Mouse (Mus musculus): ENCODE results near the gene Ttl. TPM values are rescaled to one million over a fixed set of nuclear protein-coding genes. Genes with fewer than 3 reads are reported as not detected.

The Ttl gene
- polyA plus RNA-seq, 2 experiments: 16.9 to 20.2 TPM

- H3K27me3 ChIP-seq (ENCODE audit: control insufficient read depth, insufficient read depth, low read length): no peaks in the 10 kb centered on the region
- H3K36me3 ChIP-seq (ENCODE audit: control insufficient read depth, insufficient read depth, low read length): no peaks in the 10 kb centered on the region
- no peak overlapping the region for H3K4me2 ChIP-seq (replicated peaks; ENCODE audit: low read depth, low read length, severe bottlenecking)
- ATAC-seq (ENCODE audit: low FRiP score, low read depth) (no peak), DNase-seq (ENCODE audit: low spot score) (no peak)
- H3K4me3 ChIP-seq (replicated peaks; ENCODE audit: low read length): no peak overlapping the region
- 58% methylated on average over 4 of the region's 4 CpGs for WGBS
- TF ChIP-seq POLR2A (IDR thresholded peaks at IDR 0.05; ENCODE audit: borderline replicate concordance, extremely low read depth, insufficient read depth, insufficient read length): no peak
- peaks cover 5% of the 10 kb centered on the region; the same call in 1 of the 2 replicates for H3K9me3 ChIP-seq (ENCODE audit: control insufficient read depth, low read length)
- H3K27ac ChIP-seq (replicated peaks; ENCODE audit: low read depth, low read length): no peak overlapping the region
- no peaks in the 10 kb centered on the region for H3K4me1 ChIP-seq (ENCODE audit: control insufficient read depth, insufficient read depth, low read length)
- no peak overlapping the region for H3K9ac ChIP-seq (ENCODE audit: low read depth, low read length, severe bottlenecking)
These were observed 13.2 kb upstream of the Ttl start for GRCm38 (mm10) chr2:129052451-129052983.

GRCm38 (mm10) chr2:129055741-129056140 lies 10.0 kb upstream of the Ttl start:
- Histone ChIP-seq H3K4me3 (replicated peaks; ENCODE audit: low read length) (no peak overlapping the region), H3K27me3 (ENCODE audit: control insufficient read depth, insufficient read depth, low read length) (no peaks in the 10 kb centered on the region), H3K36me3 (ENCODE audit: control insufficient read depth, insufficient read depth, low read length) (no peaks in the 10 kb centered on the region), H3K4me2 (replicated peaks; ENCODE audit: low read depth, low read length, severe bottlenecking) (no peak overlapping the region), H3K9ac (ENCODE audit: low read depth, low read length, severe bottlenecking) (no peak overlapping the region), H3K27ac (replicated peaks; ENCODE audit: low read depth, low read length) (no peak overlapping the region), H3K4me1 (ENCODE audit: control insufficient read depth, insufficient read depth, low read length) (no peaks in the 10 kb centered on the region), H3K9me3 (ENCODE audit: control insufficient read depth, low read length) (peaks cover 5% of the 10 kb centered on the region; the same call in 1 of the 2 replicates)
- ATAC-seq (ENCODE audit: low FRiP score, low read depth) (no peak), DNase-seq (ENCODE audit: low spot score) (no peak)
- TF ChIP-seq POLR2A (IDR thresholded peaks at IDR 0.05; ENCODE audit: borderline replicate concordance, extremely low read depth, insufficient read depth, insufficient read length): no peak
- 86% methylated on average over 6 of the region's 6 CpGs for WGBS

- Histone ChIP-seq H3K4me2 (replicated peaks; ENCODE audit: low read depth, low read length, severe bottlenecking) (no peak overlapping the region), H3K9me3 (ENCODE audit: control insufficient read depth, low read length) (peaks cover 5% of the 10 kb centered on the region; the same call in 1 of the 2 replicates), H3K27ac (replicated peaks; ENCODE audit: low read depth, low read length) (no peak overlapping the region), H3K36me3 (ENCODE audit: control insufficient read depth, insufficient read depth, low read length) (no peaks in the 10 kb centered on the region), H3K4me3 (replicated peaks; ENCODE audit: low read length) (no peak overlapping the region), H3K9ac (ENCODE audit: low read depth, low read length, severe bottlenecking) (no peak overlapping the region), H3K4me1 (ENCODE audit: control insufficient read depth, insufficient read depth, low read length) (no peaks in the 10 kb centered on the region), H3K27me3 (ENCODE audit: control insufficient read depth, insufficient read depth, low read length) (no peaks in the 10 kb centered on the region)
- DNase-seq (ENCODE audit: low spot score) (no peak), ATAC-seq (ENCODE audit: low FRiP score, low read depth) (no peak)
- 42% methylated on average over 9 of the region's 9 CpGs for whole genome bisulfite sequencing
- TF ChIP-seq POLR2A (IDR thresholded peaks at IDR 0.05; ENCODE audit: borderline replicate concordance, extremely low read depth, insufficient read depth, insufficient read length): no peak
These were observed 9.1 kb upstream of the Ttl start for GRCm38 (mm10) chr2:129056597-129056996.

GRCm38 (mm10) chr2:129057256-129057655 lies 8.5 kb upstream of the Ttl start:
- Histone ChIP-seq H3K4me2 (replicated peaks; ENCODE audit: low read depth, low read length, severe bottlenecking) (no peak overlapping the region), H3K9me3 (ENCODE audit: control insufficient read depth, low read length) (peaks cover 5% of the 10 kb centered on the region; the same call in 1 of the 2 replicates), H3K27ac (replicated peaks; ENCODE audit: low read depth, low read length) (no peak overlapping the region), H3K36me3 (ENCODE audit: control insufficient read depth, insufficient read depth, low read length) (no peaks in the 10 kb centered on the region), H3K27me3 (ENCODE audit: control insufficient read depth, insufficient read depth, low read length) (no peaks in the 10 kb centered on the region), H3K9ac (ENCODE audit: low read depth, low read length, severe bottlenecking) (no peak overlapping the region), H3K4me3 (replicated peaks; ENCODE audit: low read length) (no peak overlapping the region), H3K4me1 (ENCODE audit: control insufficient read depth, insufficient read depth, low read length) (no peaks in the 10 kb centered on the region)
- 97% methylated on average over 8 of the region's 8 CpGs for WGBS
- no peak for DNase-seq (ENCODE audit: low spot score)
- no peak for ATAC-seq (ENCODE audit: low FRiP score, low read depth)
- TF ChIP-seq POLR2A (IDR thresholded peaks at IDR 0.05; ENCODE audit: borderline replicate concordance, extremely low read depth, insufficient read depth, insufficient read length): no peak

GRCm38 (mm10) chr2:129057920-129058361 lies 7.8 kb upstream of the Ttl start:
- DNase-seq (ENCODE audit: low spot score) (no peak), ATAC-seq (ENCODE audit: low FRiP score, low read depth) (no peak)
- Histone ChIP-seq H3K27me3 (ENCODE audit: control insufficient read depth, insufficient read depth, low read length) (no peaks in the 10 kb centered on the region), H3K36me3 (ENCODE audit: control insufficient read depth, insufficient read depth, low read length) (no peaks in the 10 kb centered on the region), H3K4me2 (replicated peaks; ENCODE audit: low read depth, low read length, severe bottlenecking) (no peak overlapping the region), H3K27ac (replicated peaks; ENCODE audit: low read depth, low read length) (no peak overlapping the region), H3K4me3 (replicated peaks; ENCODE audit: low read length) (no peak overlapping the region), H3K9ac (ENCODE audit: low read depth, low read length, severe bottlenecking) (no peak overlapping the region), H3K4me1 (ENCODE audit: control insufficient read depth, insufficient read depth, low read length) (no peaks in the 10 kb centered on the region), H3K9me3 (ENCODE audit: control insufficient read depth, low read length) (peaks cover 5% of the 10 kb centered on the region; the same call in 1 of the 2 replicates)
- TF ChIP-seq POLR2A (IDR thresholded peaks at IDR 0.05; ENCODE audit: borderline replicate concordance, extremely low read depth, insufficient read depth, insufficient read length): no peak
- whole genome bisulfite sequencing: 86% methylated on average over 6 of the region's 6 CpGs

Measured in limb, embryonic 14.5 days (tissue).